Mouse (Mus musculus): ENCODE measurements at regions not wholly inside any gene's neighbourhood (a gene's known extent, or its start where the extent isn't known, plus 50 kb on each side); places are given as distances from the start of the nearest gene placed in this dataset.
A peak's percentile ranks its signal among the peaks of the same experiment; 100 is the strongest.
"Not testable (repeated sequence)": the region's sequence is repeated elsewhere in the genome, so short reads cannot be mapped to it uniquely, and the experiment has no call there.

- H3K4me1 ChIP-seq (ENCODE audit: control insufficient read depth, insufficient read depth, insufficient read length): no peaks in the 10 kb centered on the region; the same call in 1 of the 2 replicates
- H3K36me3 ChIP-seq (ENCODE audit: control insufficient read depth, insufficient read depth, low read length): no peaks in the 10 kb centered on the region
- H3K27me3 ChIP-seq (ENCODE audit: control insufficient read depth, insufficient read depth, low read length): no peaks in the 10 kb centered on the region
- TF ChIP-seq CTCF (IDR thresholded peaks at IDR 0.05; ENCODE audit: extremely low read depth, insufficient read depth, insufficient read length, insufficient replicate concordance) (no peak), POLR2A (IDR thresholded peaks at IDR 0.05; ENCODE audit: low read depth, low read length) (no peak)
- 92% methylated on average over 3 of the region's 3 CpGs for WGBS
- no peak overlapping the region for H3K27ac ChIP-seq (ENCODE audit: insufficient read depth, low read length)
- DNase-seq (ENCODE audit: low read depth in 1 of 2, low spot score in 2 of 2): no peak
- H3K4me3 ChIP-seq (ENCODE audit: extremely low read depth, insufficient read depth, insufficient read length): no peak overlapping the region
These were observed 60.7 kb upstream of the Atp1b1 start for GRCm38 (mm10) chr1:164518866-164519265.

- WGBS: 93% methylated on average over 4 of the region's 4 CpGs
These were observed 60.2 kb upstream of the Atp1b1 start for GRCm38 (mm10) chr1:164518308-164518707.

GRCm38 (mm10) chr1:164517362-164517761, 59.2 kb upstream of the Atp1b1 start:
- WGBS: 90% methylated on average over 2 of the region's 2 CpGs
- H3K4me1 ChIP-seq (ENCODE audit: control insufficient read depth, insufficient read depth, insufficient read length); H3K27ac ChIP-seq (ENCODE audit: insufficient read depth, low read length); H3K4me3 ChIP-seq (ENCODE audit: extremely low read depth, insufficient read depth, insufficient read length); H3K27me3 ChIP-seq (ENCODE audit: control insufficient read depth, insufficient read depth, low read length); H3K36me3 ChIP-seq (ENCODE audit: control insufficient read depth, insufficient read depth, low read length); DNase-seq (ENCODE audit: low read depth in 1 of 2, low spot score in 2 of 2): not testable (repeated sequence)

More at GRCm38 (mm10) chr1:164518308-164518707, 60.2 kb upstream of the Atp1b1 start:
- Histone ChIP-seq H3K27me3 (ENCODE audit: control insufficient read depth, insufficient read depth, low read length) (no peaks in the 10 kb centered on the region), H3K4me3 (ENCODE audit: extremely low read depth, insufficient read depth, insufficient read length) (no peak overlapping the region), H3K36me3 (ENCODE audit: control insufficient read depth, insufficient read depth, low read length) (no peaks in the 10 kb centered on the region), H3K4me1 (ENCODE audit: control insufficient read depth, insufficient read depth, insufficient read length) (no peaks in the 10 kb centered on the region; the same call in 1 of the 2 replicates), H3K27ac (ENCODE audit: insufficient read depth, low read length) (no peak overlapping the region)
- TF ChIP-seq POLR2A (IDR thresholded peaks at IDR 0.05; ENCODE audit: low read depth, low read length) (no peak), CTCF (IDR thresholded peaks at IDR 0.05; ENCODE audit: extremely low read depth, insufficient read depth, insufficient read length, insufficient replicate concordance) (no peak)
- DNase-seq (ENCODE audit: low read depth in 1 of 2, low spot score in 2 of 2): no peak

- TF ChIP-seq CTCF (IDR thresholded peaks at IDR 0.05; ENCODE audit: extremely low read depth, insufficient read depth, insufficient read length, insufficient replicate concordance): no peak
- no peak for TF ChIP-seq POLR2A (IDR thresholded peaks at IDR 0.05; ENCODE audit: low read depth, low read length)
- Histone ChIP-seq H3K27ac (ENCODE audit: insufficient read depth, low read length) (peak overlapping the region; percentile 82), H3K27me3 (ENCODE audit: control insufficient read depth, insufficient read depth, low read length) (no peaks in the 10 kb centered on the region), H3K4me3 (ENCODE audit: extremely low read depth, insufficient read depth, insufficient read length) (no peak overlapping the region), H3K36me3 (ENCODE audit: control insufficient read depth, insufficient read depth, low read length) (no peaks in the 10 kb centered on the region), H3K4me1 (ENCODE audit: control insufficient read depth, insufficient read depth, insufficient read length) (peaks cover 16% of the 10 kb centered on the region; the same call in 1 of the 2 replicates)
- DNase-seq (ENCODE audit: low read depth in 1 of 2, low spot score in 2 of 2): peak; percentile 39 to 48
- 67% methylated on average over 7 of the region's 7 CpGs for WGBS
These were observed 53.7 kb upstream of the Atp1b1 start for GRCm38 (mm10) chr1:164511628-164512385.

- no peak for DNase-seq (ENCODE audit: low read depth in 1 of 2, low spot score in 2 of 2)
- TF ChIP-seq CTCF (IDR thresholded peaks at IDR 0.05; ENCODE audit: extremely low read depth, insufficient read depth, insufficient read length, insufficient replicate concordance) (no peak), POLR2A (IDR thresholded peaks at IDR 0.05; ENCODE audit: low read depth, low read length) (no peak)
- H3K4me3 ChIP-seq (ENCODE audit: extremely low read depth, insufficient read depth, insufficient read length): no peak overlapping the region
- H3K36me3 ChIP-seq (ENCODE audit: control insufficient read depth, insufficient read depth, low read length): no peaks in the 10 kb centered on the region
- no peaks in the 10 kb centered on the region for H3K27me3 ChIP-seq (ENCODE audit: control insufficient read depth, insufficient read depth, low read length)
- peaks cover 20% of the 10 kb centered on the region; the same call in 1 of the 2 replicates for H3K4me1 ChIP-seq (ENCODE audit: control insufficient read depth, insufficient read depth, insufficient read length)
- H3K27ac ChIP-seq (ENCODE audit: insufficient read depth, low read length): no peak overlapping the region
- 59% methylated on average over 1 of the region's 1 CpGs for WGBS
These were observed 51.1 kb upstream of the Atp1b1 start for GRCm38 (mm10) chr1:164509226-164509625.

GRCm38 (mm10) chr1:164508556-164508955, 50.4 kb upstream of the Atp1b1 start:
- TF ChIP-seq CTCF (IDR thresholded peaks at IDR 0.05; ENCODE audit: extremely low read depth, insufficient read depth, insufficient read length, insufficient replicate concordance): no peak
- TF ChIP-seq POLR2A (IDR thresholded peaks at IDR 0.05; ENCODE audit: low read depth, low read length): no peak
- Histone ChIP-seq H3K36me3 (ENCODE audit: control insufficient read depth, insufficient read depth, low read length) (no peaks in the 10 kb centered on the region), H3K4me3 (ENCODE audit: extremely low read depth, insufficient read depth, insufficient read length) (no peak overlapping the region), H3K4me1 (ENCODE audit: control insufficient read depth, insufficient read depth, insufficient read length) (peaks cover 25% of the 10 kb centered on the region; the same call in 1 of the 2 replicates), H3K27ac (ENCODE audit: insufficient read depth, low read length) (no peak overlapping the region), H3K27me3 (ENCODE audit: control insufficient read depth, insufficient read depth, low read length) (no peaks in the 10 kb centered on the region)
- 82% methylated on average over 8 of the region's 8 CpGs for WGBS
- no peak for DNase-seq (ENCODE audit: low read depth in 1 of 2, low spot score in 2 of 2)

GRCm38 (mm10) chr1:164508106-164508505, 50.0 kb upstream of the Atp1b1 start:
- no peak for TF ChIP-seq POLR2A (IDR thresholded peaks at IDR 0.05; ENCODE audit: low read depth, low read length)
- TF ChIP-seq CTCF (IDR thresholded peaks at IDR 0.05; ENCODE audit: extremely low read depth, insufficient read depth, insufficient read length, insufficient replicate concordance): no peak
- H3K4me1 ChIP-seq (ENCODE audit: control insufficient read depth, insufficient read depth, insufficient read length): peaks cover 27% of the 10 kb centered on the region; the same call in 1 of the 2 replicates
- no peak overlapping the region for H3K27ac ChIP-seq (ENCODE audit: insufficient read depth, low read length)
- no peak for DNase-seq (ENCODE audit: low read depth in 1 of 2, low spot score in 2 of 2)
- H3K4me3 ChIP-seq (ENCODE audit: extremely low read depth, insufficient read depth, insufficient read length): no peak overlapping the region
- no peaks in the 10 kb centered on the region for H3K36me3 ChIP-seq (ENCODE audit: control insufficient read depth, insufficient read depth, low read length)
- no peaks in the 10 kb centered on the region for H3K27me3 ChIP-seq (ENCODE audit: control insufficient read depth, insufficient read depth, low read length)
- WGBS: 91% methylated on average over 5 of the region's 5 CpGs
